Mouse (Mus musculus) heart, postnatal 0 days (tissue): ENCODE data around the gene Hacd2.

Experiments used
- CTCF ChIP-seq: IDR thresholded peaks from 2 replicates; pipeline ENCODE4 v1.5.1; 2016; ENCODE audit warnings: antibody characterized with exemption, control low read depth, low read depth
- EP300 ChIP-seq: IDR thresholded peaks from 2 replicates; pipeline ENCODE4 v1.6.1; 2016; ENCODE audit warnings: antibody characterized with exemption, low read depth

DNA sequence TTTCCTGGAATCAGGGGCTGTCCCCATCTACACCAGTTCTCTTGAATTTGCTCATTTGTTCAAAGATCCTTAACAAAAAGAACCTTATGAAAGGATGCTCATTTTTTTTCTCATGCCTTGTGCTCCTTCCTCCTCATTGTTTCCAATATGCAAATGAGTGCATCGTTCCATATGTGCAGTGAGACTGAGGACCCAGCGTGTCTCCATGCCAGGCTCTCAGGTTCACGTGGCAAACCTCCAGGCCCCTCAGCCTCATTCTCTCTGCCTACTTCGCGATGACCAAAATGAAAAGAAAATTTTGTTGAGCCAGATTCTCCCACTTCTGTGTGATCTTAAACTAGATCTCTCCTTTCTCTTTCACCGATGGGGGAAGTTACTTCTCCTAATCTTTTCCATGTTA lies 117.2 kb downstream of the Hacd2 start:
- TF ChIP-seq CTCF: no peak
- no peak for TF ChIP-seq EP300
